Mouse (Mus musculus) testis, adult 2 months (tissue): ENCODE data around the gene Ucn.

Experiments
- CTCF ChIP-seq: fragments of 200-500 bp; IDR thresholded peaks from 2 replicates; pipeline ENCODE4 v1.5.1; 2012; ENCODE audit warnings: low read depth, mild to moderate bottlenecking, inconsistent platforms, low read length, moderate library complexity; ENCODE audit not compliant: control insufficient read depth, insufficient read depth, insufficient replicate concordance
- POLR2A ChIP-seq: fragments of 200-500 bp; IDR thresholded peaks from 2 replicates; pipeline ENCODE4 v1.6.1; 2012; ENCODE audit warnings: low read depth, mild to moderate bottlenecking, inconsistent platforms, low read length, moderate library complexity; ENCODE audit not compliant: control insufficient read depth

- no peak for TF ChIP-seq CTCF
- TF ChIP-seq POLR2A, result peak; percentile 73; the same call in 1 of the 2 replicates
These were observed 21.7 kb downstream of the Ucn start for GRCm38 (mm10) chr5:31116912-31117311.
